Mouse (Mus musculus) embryonic fibroblast, embryonic 13.5 days (primary cell): Measurements from ENCODE around the gene Usp1. TPM values are rescaled to one million over a fixed set of nuclear protein-coding genes. Genes with fewer than 3 reads are reported as not detected.
"Not testable (repeated sequence)": the region's sequence is repeated elsewhere in the genome, so short reads cannot be mapped to it uniquely, and the experiment has no call there.

ENCODE experiments used
- H3K27ac ChIP-seq: 2 replicates; pipeline ENCODE4 v1.5.1; 2012; ENCODE audit warnings: low read length, control low read depth, inconsistent platforms; ENCODE audit not compliant: insufficient read depth
- H3K4me1 ChIP-seq: 2 replicates; pipeline ENCODE4 v1.6.1; 2011; ENCODE audit warnings: low read length; ENCODE audit not compliant: control insufficient read depth, insufficient read depth
- H3K4me3 ChIP-seq: 2 replicates; pipeline ENCODE4 v1.5.1; 2011; ENCODE audit warnings: mild to moderate bottlenecking, control low read depth, low read length; ENCODE audit not compliant: insufficient read depth
- CTCF ChIP-seq: IDR thresholded peaks from 2 replicates; pipeline ENCODE4 v1.5.1; 2011; ENCODE audit warnings: mild to moderate bottlenecking, control low read depth, low read length, moderate library complexity, borderline replicate concordance; ENCODE audit not compliant: insufficient read depth
- POLR2A ChIP-seq: IDR thresholded peaks from 2 replicates; pipeline ENCODE4 v1.6.1; 2011; ENCODE audit warnings: low read depth, mild to moderate bottlenecking, control low read depth, low read length, moderate library complexity
- polyA plus RNA-seq: library from polyadenylated mRNA; stranded (reverse); fragments of >200 nt; gene quantifications from 2 replicates; pipeline ENCODE4 v1.2.4, GENCODE M21; 2011; ENCODE audit warnings: low read depth; ENCODE audit not compliant: missing spikeins, insufficient read length

Usp1 gene
- polyA plus RNA-seq, 1 experiment: 63.6 TPM

GRCm38 (mm10) chr4:98924071-98924905, 678 bp downstream of the Usp1 start:
- TF ChIP-seq POLR2A: no peak
- TF ChIP-seq CTCF: no peak
- peak overlapping the region; percentile 98 for H3K27ac ChIP-seq
- H3K4me3 ChIP-seq: peak overlapping the region; percentile 95
- no peaks in the 10 kb centered on the region for H3K4me1 ChIP-seq

GRCm38 (mm10) chr4:98924906-98925178, 1.2 kb downstream of the Usp1 start:
- Histone ChIP-seq H3K4me3 (peak overlapping the region; percentile 95), H3K4me1 (no peaks in the 10 kb centered on the region)

GRCm38 (mm10) chr4:98925250-98925781, 1.7 kb downstream of the Usp1 start:
- peak overlapping the region; percentile 95 for H3K4me3 ChIP-seq
- H3K4me1 ChIP-seq: no peaks in the 10 kb centered on the region
- TF ChIP-seq POLR2A (no peak), CTCF (no peak)
- H3K27ac ChIP-seq: no peak overlapping the region

More at GRCm38 (mm10) chr4:98924906-98925178, 1.2 kb downstream of the Usp1 start:
- no peak for TF ChIP-seq CTCF
- TF ChIP-seq POLR2A: no peak
- no peak overlapping the region for H3K27ac ChIP-seq

- H3K4me1 ChIP-seq: no peaks in the 10 kb centered on the region
- H3K4me3 ChIP-seq: no peak overlapping the region
- TF ChIP-seq CTCF: no peak
- no peak for TF ChIP-seq POLR2A
- no peak overlapping the region for H3K27ac ChIP-seq
These were observed 12.4 kb downstream of the Usp1 start for GRCm38 (mm10) chr4:98936036-98936435.

- not testable (repeated sequence) for H3K4me3 ChIP-seq, H3K4me1 ChIP-seq, H3K27ac ChIP-seq
These were observed 14.6 kb downstream of the Usp1 start for GRCm38 (mm10) chr4:98938210-98938609.

GRCm38 (mm10) chr4:98950563-98950962, 27.0 kb downstream of the Usp1 start:
- H3K4me1 ChIP-seq: no peaks in the 10 kb centered on the region
- TF ChIP-seq CTCF (no peak), POLR2A (no peak)
- H3K4me3 ChIP-seq: no peak overlapping the region
- no peak overlapping the region for H3K27ac ChIP-seq

GRCm38 (mm10) chr4:98955986-98956385, 32.4 kb downstream of the Usp1 start:
- Histone ChIP-seq H3K4me1 (no peaks in the 10 kb centered on the region), H3K4me3 (no peak overlapping the region), H3K27ac (no peak overlapping the region)
- no peak for TF ChIP-seq POLR2A
- TF ChIP-seq CTCF: no peak

- H3K27ac ChIP-seq: no peak overlapping the region
- no peak overlapping the region for H3K4me3 ChIP-seq
- TF ChIP-seq POLR2A: no peak
- no peak for TF ChIP-seq CTCF
- no peaks in the 10 kb centered on the region for H3K4me1 ChIP-seq
These were observed 36.6 kb downstream of the Usp1 start for GRCm38 (mm10) chr4:98960243-98960642.

- no peaks in the 10 kb centered on the region for H3K4me1 ChIP-seq
- peak; percentile 43; the same call in 1 of the 2 replicates for TF ChIP-seq CTCF
- no peak for TF ChIP-seq POLR2A
- H3K4me3 ChIP-seq: no peak overlapping the region
- H3K27ac ChIP-seq: no peak overlapping the region
These were observed 46.3 kb downstream of the Usp1 start for GRCm38 (mm10) chr4:98969946-98970345.

- Histone ChIP-seq H3K4me1 (no peaks in the 10 kb centered on the region), H3K4me3 (no peak overlapping the region), H3K27ac (no peak overlapping the region)
- no peak for TF ChIP-seq POLR2A
- no peak for TF ChIP-seq CTCF
These were observed 52.1 kb downstream of the Usp1 start for GRCm38 (mm10) chr4:98975741-98976140.

GRCm38 (mm10) chr4:98978288-98978687, 54.7 kb downstream of the Usp1 start:
- not testable (repeated sequence) for H3K4me1 ChIP-seq, H3K27ac ChIP-seq, H3K4me3 ChIP-seq
- 0 out of 2 replicates have a peak, but pooled peaks have one; percentile 7 for TF ChIP-seq POLR2A
